Mouse (Mus musculus): ENCODE results near the gene Cntln.

The Cntln gene

GRCm38 (mm10) chr4:85059598-85059997 is 175.5 kb downstream of the Cntln start:
- no peak for DNase-seq

DNA sequence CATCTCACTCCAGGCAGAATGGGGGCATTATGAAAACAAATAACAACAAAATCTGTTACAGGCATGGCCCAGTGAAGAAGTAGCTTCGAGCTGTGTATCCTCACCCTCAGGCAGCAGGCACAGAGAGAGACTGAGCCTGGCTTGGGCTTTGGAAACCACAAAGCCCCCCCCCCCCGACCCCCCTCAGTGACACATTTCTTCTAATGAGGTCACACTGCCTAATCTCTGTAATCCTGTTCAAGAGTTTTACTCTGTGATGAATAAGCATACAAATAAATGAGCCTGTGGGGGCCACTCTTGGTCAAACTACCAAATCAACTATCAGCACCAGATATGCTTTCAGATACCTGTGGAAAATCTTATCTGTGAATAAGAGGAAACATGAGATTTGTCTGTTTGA is 177.6 kb downstream of the Cntln start:
- no peak for DNase-seq

DNA sequence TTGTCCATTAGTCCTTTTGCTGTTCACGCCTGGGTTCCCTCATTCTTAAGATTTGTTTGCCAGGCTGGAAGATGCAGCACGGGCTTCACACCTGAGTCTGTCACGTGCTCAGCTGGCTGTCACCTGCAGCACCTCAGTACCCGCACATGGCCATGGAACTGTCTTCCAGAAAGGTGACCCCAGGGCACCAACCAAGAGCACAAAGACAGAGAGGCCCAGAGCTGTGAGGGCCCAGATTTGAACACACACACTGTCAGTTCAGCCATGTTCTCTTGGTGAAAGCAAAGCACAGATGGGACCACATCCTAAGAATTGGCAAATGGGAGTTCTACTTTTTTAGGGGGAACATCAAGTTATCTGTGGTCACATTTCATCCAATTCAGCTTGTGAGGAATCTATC is 211.9 kb downstream of the Cntln start:
- DNase-seq, result no peak

- peak; percentile 50 for DNase-seq
Observed at GRCm38 (mm10) chr4:85096682-85097081, 212.6 kb downstream of the Cntln start.

GRCm38 (mm10) chr4:85102168-85102567 is 218.1 kb downstream of the Cntln start:
- no peak for DNase-seq

DNA sequence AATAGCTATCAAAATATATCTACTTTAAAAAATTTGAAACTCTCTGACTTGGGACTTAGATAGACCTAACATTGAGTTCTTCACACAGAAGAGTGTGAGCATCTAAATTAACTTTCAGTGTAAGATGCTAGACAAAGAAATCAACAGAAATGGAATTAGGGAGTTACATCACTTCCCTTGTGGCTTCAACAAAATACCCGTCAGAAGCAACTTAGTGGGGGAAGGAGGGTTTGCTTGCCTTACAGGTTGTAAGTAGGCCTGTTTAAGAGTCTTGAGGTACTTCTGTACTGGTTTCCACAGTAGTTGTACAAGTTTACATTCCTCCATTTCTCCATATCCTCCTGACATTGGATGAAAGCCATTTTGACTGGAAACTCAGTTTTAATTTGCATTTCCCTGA is 222.3 kb downstream of the Cntln start:
- DNase-seq, result no peak

- DNase-seq, result no peak
Observed at GRCm38 (mm10) chr4:85106961-85107360, 222.9 kb downstream of the Cntln start.

DNA sequence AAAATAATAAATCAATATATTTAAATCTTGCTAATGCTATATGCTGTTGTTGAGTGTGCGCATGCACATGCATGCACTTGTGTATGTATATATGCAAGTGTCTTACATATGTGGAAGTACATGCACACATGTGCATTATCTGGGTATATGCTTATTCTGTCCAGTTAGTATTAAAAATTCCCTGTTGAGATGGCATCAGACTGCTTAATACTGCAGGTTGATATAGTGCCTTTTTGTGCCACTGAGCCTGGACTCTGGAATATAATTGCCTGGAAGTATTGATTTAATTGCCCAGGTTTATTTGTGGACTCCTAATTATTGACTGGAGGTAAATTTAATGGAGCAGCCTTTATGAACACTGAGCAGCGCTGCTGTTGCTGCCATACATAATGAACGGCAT is 236.2 kb downstream of the Cntln start:
- DNase-seq, result no peak

DNA sequence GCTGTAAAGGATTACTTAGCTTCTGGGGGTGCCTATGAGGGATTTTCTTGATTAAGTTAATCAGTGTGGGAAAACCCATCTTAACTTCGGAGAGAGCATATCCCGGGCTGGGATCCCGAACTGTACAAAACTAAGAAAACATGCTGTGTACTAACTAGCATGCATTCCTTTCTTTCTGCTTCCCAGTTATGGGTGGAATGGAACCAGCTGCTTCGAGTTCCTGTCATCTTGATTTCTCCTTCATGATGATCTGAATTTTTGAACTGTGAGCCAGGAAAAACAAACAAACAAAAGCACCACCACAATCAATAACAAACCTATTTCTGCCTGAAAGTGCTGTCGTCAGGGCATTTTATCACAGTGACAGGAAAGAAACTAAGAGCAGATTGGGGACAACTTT is 265.6 kb downstream of the Cntln start:
- DNase-seq, result no peak

GRCm38 (mm10) chr4:85151881-85152280 is 267.8 kb downstream of the Cntln start:
- peak; percentile 11 for DNase-seq

GRCm38 (mm10) chr4:85154361-85154760 is 270.3 kb downstream of the Cntln start:
- no peak for DNase-seq

- no peak for DNase-seq
Observed at GRCm38 (mm10) chr4:85161156-85161555, 277.0 kb downstream of the Cntln start.

- DNase-seq, result peak; percentile 62
Observed at GRCm38 (mm10) chr4:85162468-85163312, 278.6 kb downstream of the Cntln start.

DNA sequence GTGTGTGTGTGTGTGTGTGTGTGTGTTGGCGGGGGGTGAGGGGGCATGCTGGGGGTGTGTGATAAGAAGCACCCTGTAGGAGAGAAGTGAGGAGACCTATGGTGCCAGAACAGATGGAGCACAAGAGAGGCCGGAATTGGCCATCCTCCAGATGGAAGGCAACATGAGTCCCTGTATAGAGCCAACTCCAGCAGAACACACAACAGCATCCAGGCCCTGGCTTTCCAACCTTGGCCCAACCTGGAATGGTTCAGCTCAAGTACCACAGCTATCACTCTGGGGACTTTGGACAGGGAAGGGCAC is 279.2 kb downstream of the Cntln start:
- DNase-seq, result no peak

GRCm38 (mm10) chr4:85168001-85168400 is 283.9 kb downstream of the Cntln start:
- DNase-seq, result no peak

DNA sequence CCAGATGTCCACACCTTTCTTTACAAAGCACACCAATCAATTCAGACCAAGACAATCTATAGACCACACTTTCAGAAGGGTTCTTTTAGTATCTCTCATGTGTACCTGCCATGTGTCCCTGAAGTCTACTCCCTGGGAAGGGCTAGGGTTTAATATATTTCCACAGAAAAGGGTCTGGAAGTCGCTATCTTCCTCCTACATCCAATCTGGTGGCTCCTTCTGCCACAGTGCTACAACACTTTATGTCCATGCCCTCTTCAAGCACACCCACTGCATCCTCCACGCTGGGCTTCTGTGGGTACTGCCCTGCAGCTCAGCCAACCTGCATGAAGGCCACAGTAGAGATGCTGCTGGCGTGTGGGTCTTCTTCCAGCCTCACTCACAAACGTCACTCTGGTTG is 291.4 kb downstream of the Cntln start:
- DNase-seq, result no peak

GRCm38 (mm10) chr4:85178394-85179051 is 294.4 kb downstream of the Cntln start:
- no peak for DNase-seq

All from lung, postnatal 10 days (tissue).